Mouse (Mus musculus) G1E (cell line): ENCODE data around the gene Plekhh2. TPM values are rescaled to one million over a fixed set of nuclear protein-coding genes. Genes with fewer than 3 reads are reported as not detected.

Experiments used
- ATAC-seq: 2 replicates; pipeline ENCODE4 v1.8.0; 2016; ENCODE audit warnings: mild to moderate bottlenecking; ENCODE audit not compliant: insufficient number of reproducible peaks, poor library complexity, low FRiP score, severe bottlenecking; ENCODE audit errors: extremely low read depth
- DNase-seq: peaks from one replicate; pipeline ENCODE4 v3.0.0; 2012; ENCODE audit warnings: low spot score
- H3K27me3 ChIP-seq: 2 replicates; pipeline ENCODE4 v1.6.1; 2012; ENCODE audit warnings: mild to moderate bottlenecking, low read length, inconsistent platforms; ENCODE audit not compliant: insufficient read depth
- H3K36me3 ChIP-seq: replicated peaks from 2 replicates; pipeline ENCODE3; 2012; ENCODE audit warnings: mild to moderate bottlenecking, inconsistent platforms
- H3K4me1 ChIP-seq: 2 replicates; pipeline ENCODE4 v1.6.1; 2012; ENCODE audit warnings: low read depth, low read length, inconsistent platforms, mixed read lengths; ENCODE audit not compliant: insufficient read depth
- H3K4me3 ChIP-seq: 2 replicates; pipeline ENCODE4 v1.5.1; 2012; ENCODE audit warnings: low read depth, mild to moderate bottlenecking, inconsistent platforms, low read length, moderate library complexity, mixed read lengths
- H3K9me3 ChIP-seq: replicated peaks from 2 replicates; pipeline ENCODE4 v1.6.1; 2012; ENCODE audit warnings: inconsistent platforms
- CTCF ChIP-seq: IDR thresholded peaks from 2 replicates; pipeline ENCODE4 v1.5.1; 2012; ENCODE audit warnings: low read depth, low read length, inconsistent platforms, mixed read lengths
- GATA1 ChIP-seq: IDR thresholded peaks from 2 replicates; pipeline ENCODE4 v1.6.1; 2012; ENCODE audit warnings: borderline replicate concordance, low read length, inconsistent platforms, mixed read lengths
- GATA2 ChIP-seq: IDR thresholded peaks from 2 replicates; pipeline ENCODE4 v1.6.1; 2012; ENCODE audit warnings: low read depth, low read length, inconsistent platforms, borderline replicate concordance
- POLR2AphosphoS5 ChIP-seq: IDR thresholded peaks from 2 replicates; pipeline ENCODE4 v1.6.1; 2012; ENCODE audit warnings: low read depth, low read length, inconsistent platforms; ENCODE audit not compliant: insufficient replicate concordance
- TAL1 ChIP-seq: conservative IDR thresholded peaks from 2 replicates; pipeline ENCODE4 v1.6.1; 2012; ENCODE audit warnings: low read depth, low read length, inconsistent platforms, mixed read lengths
- polyA plus RNA-seq: library from polyadenylated mRNA; stranded (reverse); fragments of >175 nt; gene quantifications from 2 replicates; pipeline ENCODE4 v1.2.3, GENCODE M21; 2012
- total RNA-seq, 2 experiments: library from RNA; stranded (forward) in 1 of 2; stranded (reverse) in 1 of 2; fragments of 200-1000 nt in 1 of 2; fragments of >200 nt in 1 of 2; fragmentation: Nextera tagmentation in 1 of 2; gene quantifications; 2 replicates each; pipeline ENCODE4 v1.2.3; 2014 to 2017

The Plekhh2 gene
- total and polyA plus RNA-seq, 3 experiments, result 0.01 to 0.49 TPM; not detected in 1

- ATAC-seq (no peak; the same call in 1 of the 2 replicates), DNase-seq (peak; percentile 23)
- Histone ChIP-seq H3K9me3 (no peaks in the 10 kb centered on the region), H3K4me1 (no peaks in the 10 kb centered on the region; the same call in 1 of the 2 replicates), H3K27me3 (peaks cover 13% of the 10 kb centered on the region), H3K4me3 (no peak overlapping the region), H3K36me3 (no peaks in the 10 kb centered on the region)
- TF ChIP-seq POLR2AphosphoS5 (no peak), GATA1 (no peak), GATA2 (no peak), CTCF (no peak)
Observed at GRCm38 (mm10) chr17:84480464-84481355, 31.0 kb upstream of the Plekhh2 start.

DNA sequence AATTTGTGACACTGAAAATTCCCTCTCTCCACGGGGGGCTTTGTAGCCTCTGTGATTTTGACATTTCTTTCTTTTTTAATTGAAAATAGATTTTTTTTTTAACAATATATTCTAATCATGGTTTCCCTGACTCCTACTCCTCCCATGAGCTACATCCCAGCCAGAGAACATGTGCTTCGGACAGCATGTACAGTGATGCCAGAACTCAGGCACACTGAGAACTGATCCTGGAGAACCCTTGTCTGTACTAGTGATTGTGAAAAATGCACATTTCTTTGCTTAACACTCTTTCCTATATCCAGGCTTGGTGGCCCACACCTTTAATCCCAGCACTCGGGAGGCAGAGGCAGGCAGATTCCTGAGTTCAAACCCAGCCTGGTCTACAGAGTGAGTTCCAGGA is 28.9 kb upstream of the Plekhh2 start:
- DNase-seq (no peak), ATAC-seq (no peak)
- no peaks in the 10 kb centered on the region; the same call in 1 of the 2 replicates for H3K4me1 ChIP-seq
- peaks cover 17% of the 10 kb centered on the region for H3K27me3 ChIP-seq
- H3K9me3 ChIP-seq, result no peaks in the 10 kb centered on the region
- TF ChIP-seq CTCF, result no peak
- TF ChIP-seq TAL1, result no peak
- no peak for TF ChIP-seq POLR2AphosphoS5
- TF ChIP-seq GATA1, result no peak
- TF ChIP-seq GATA2, result no peak
- no peaks in the 10 kb centered on the region for H3K36me3 ChIP-seq
- no peak overlapping the region for H3K4me3 ChIP-seq

GRCm38 (mm10) chr17:84483673-84484320 is 27.9 kb upstream of the Plekhh2 start:
- no peaks in the 10 kb centered on the region for H3K9me3 ChIP-seq
- H3K4me1 ChIP-seq, result no peaks in the 10 kb centered on the region; the same call in 1 of the 2 replicates
- H3K36me3 ChIP-seq, result no peaks in the 10 kb centered on the region
- no peak for TF ChIP-seq POLR2AphosphoS5
- TF ChIP-seq GATA1, result no peak
- no peak for TF ChIP-seq TAL1
- TF ChIP-seq GATA2, result no peak
- no peak for TF ChIP-seq CTCF
- DNase-seq (no peak), ATAC-seq (no peak)
- peaks cover 17% of the 10 kb centered on the region for H3K27me3 ChIP-seq
- no peak overlapping the region for H3K4me3 ChIP-seq

DNA sequence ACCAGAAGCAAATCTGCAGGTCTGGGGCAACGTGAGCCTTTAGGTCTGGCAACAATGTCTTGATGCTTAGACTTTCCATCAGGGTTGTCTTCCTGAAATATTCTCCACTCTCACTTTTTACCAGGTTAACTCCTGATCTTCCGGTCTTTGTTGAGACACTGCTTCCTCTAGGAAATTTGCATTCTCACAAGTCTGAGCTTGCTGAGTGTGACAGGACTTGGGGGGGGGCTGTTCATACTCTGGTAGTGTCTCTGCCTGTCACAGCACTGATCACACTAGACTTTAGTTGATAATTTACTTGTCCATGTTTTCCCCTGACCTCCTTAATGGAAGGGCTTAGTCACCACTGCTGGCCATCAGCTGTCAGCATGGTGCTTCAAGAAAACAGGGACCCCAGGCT is 24.3 kb upstream of the Plekhh2 start:
- ATAC-seq (no peak), DNase-seq (no peak)
- TF ChIP-seq POLR2AphosphoS5 (no peak), TAL1 (no peak), CTCF (no peak), GATA2 (no peak), GATA1 (no peak)
- no peaks in the 10 kb centered on the region for H3K36me3 ChIP-seq
- no peaks in the 10 kb centered on the region for H3K4me1 ChIP-seq
- no peak overlapping the region for H3K4me3 ChIP-seq
- H3K27me3 ChIP-seq, result peaks cover 15% of the 10 kb centered on the region
- no peaks in the 10 kb centered on the region for H3K9me3 ChIP-seq

DNA sequence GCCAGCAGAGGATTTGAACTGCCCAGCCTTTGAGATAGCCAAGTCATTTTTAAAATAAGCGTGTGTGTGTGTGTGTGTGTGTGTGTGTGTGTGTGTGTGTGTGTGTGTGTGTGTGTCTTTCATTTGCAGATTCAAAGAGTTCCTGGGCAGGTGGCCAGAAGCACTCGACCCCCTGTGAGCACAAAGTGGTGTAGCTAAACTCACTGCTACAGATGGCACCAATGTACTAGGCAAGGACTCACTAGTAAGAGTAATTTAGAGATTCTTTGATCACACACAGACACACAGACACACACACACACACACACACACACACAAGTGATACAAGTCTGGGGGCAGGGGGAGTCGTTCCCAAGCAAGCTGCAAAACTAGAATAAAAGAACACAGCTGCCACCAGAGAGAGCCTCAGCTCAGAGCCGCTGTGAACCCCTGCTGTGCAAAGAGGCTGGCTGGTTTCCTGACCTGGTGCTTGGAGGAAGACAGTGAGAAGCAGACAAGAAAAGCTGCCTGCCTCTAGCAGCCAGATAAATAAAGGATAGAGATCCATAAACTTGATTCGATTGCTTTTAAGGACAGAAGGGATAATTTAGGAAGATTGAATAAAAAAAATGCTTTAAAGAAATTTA is 19.3 kb upstream of the Plekhh2 start:
- Histone ChIP-seq H3K36me3 (no peaks in the 10 kb centered on the region), H3K4me1 (no peaks in the 10 kb centered on the region), H3K4me3 (no peak overlapping the region), H3K27me3 (peaks cover 16% of the 10 kb centered on the region), H3K9me3 (no peaks in the 10 kb centered on the region)
- ATAC-seq (no peak), DNase-seq (no peak)
- no peak for TF ChIP-seq CTCF
- no peak for TF ChIP-seq TAL1
- no peak for TF ChIP-seq GATA2
- no peak for TF ChIP-seq GATA1
- TF ChIP-seq POLR2AphosphoS5, result no peak

DNA sequence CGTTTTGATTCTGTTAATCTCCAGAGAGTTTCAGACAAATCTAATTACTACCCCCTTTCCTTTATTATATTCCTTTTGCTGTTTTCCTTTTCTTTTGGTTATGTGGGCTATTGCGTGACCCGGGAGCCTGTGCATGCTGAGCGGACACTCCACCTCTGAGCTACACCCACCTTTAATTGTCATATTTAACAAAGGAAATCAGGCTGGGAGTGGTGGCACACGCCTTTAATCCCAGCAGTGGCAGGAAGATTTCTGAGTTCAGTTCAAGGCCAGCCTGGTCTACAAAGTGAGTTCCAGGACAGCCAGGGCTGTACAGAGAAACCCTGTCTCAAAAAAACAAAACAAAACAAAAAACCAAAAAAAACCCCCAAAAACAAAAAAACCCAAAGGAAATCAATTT is 14.7 kb upstream of the Plekhh2 start:
- no peaks in the 10 kb centered on the region for H3K36me3 ChIP-seq
- H3K27me3 ChIP-seq, result peaks cover 13% of the 10 kb centered on the region
- no peak for ATAC-seq
- H3K4me1 ChIP-seq, result no peaks in the 10 kb centered on the region
- DNase-seq, result no peak
- H3K4me3 ChIP-seq, result no peak overlapping the region
- no peaks in the 10 kb centered on the region for H3K9me3 ChIP-seq
- TF ChIP-seq POLR2AphosphoS5 (no peak), GATA2 (no peak), TAL1 (no peak), GATA1 (no peak), CTCF (no peak)
